In the genomic region with DNA sequence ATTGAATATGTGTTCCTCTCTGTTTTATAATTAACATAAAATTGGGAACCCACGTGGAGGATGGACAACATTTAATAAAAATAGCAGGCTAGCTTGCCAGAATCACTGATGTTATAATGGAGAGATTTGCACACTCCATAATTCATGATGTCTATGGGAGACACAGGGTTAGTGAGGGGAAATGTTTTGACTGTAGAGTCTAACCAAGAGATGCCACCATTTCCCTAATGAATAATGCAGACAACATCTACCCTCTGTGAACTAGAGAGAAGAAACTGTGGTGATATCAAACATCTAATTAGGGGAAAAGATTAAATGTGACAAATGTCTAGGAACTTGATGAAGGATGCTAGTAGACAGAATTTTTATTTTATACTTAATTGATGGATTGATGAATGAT, we compare ENCODE assay signal across 25 mouse cellular contexts.
"Had no signal": no experiment of that assay in that cellular context is flagged by ENCODE, and none has a peak within 500 bp of the region (broad histone marks: within the 10 kb centered on the region; RNA-seq: fewer than 3 reads in every experiment).

No protein-coding gene starts in this region.

- H3K9me3 ChIP-seq: heart, embryonic 10.5 days; heart, embryonic 12.5 days; hindbrain, embryonic 13.5 days; hindbrain, embryonic 15.5 days; kidney, embryonic 15.5 days; limb, embryonic 10.5 days; limb, embryonic 12.5 days; liver, embryonic 12.5 days had no signal

- H3K9ac ChIP-seq: heart, embryonic 12.5 days; hindbrain, embryonic 13.5 days; hindbrain, embryonic 15.5 days; kidney, embryonic 15.5 days; limb, embryonic 12.5 days; liver, embryonic 12.5 days; liver, embryonic 14.5 days had no signal

- DNase-seq: gastrocnemius, postnatal 10 days; gastrocnemius, postnatal 25 days; heart, adult 18-20 months; heart, postnatal 14 days; heart, postnatal 36 days; kidney, adult 11 months; kidney, adult 2 months; kidney, adult 9 months; kidney, postnatal 14 days; kidney, postnatal 36 days; layer of hippocampus, adult 9-11 months; liver had no signal

- H3K4me2 ChIP-seq: heart, embryonic 12.5 days; hindbrain, embryonic 13.5 days; hindbrain, embryonic 15.5 days; kidney, embryonic 15.5 days; limb, embryonic 12.5 days; liver, embryonic 12.5 days had no signal

- H3K4me3 ChIP-seq: heart, embryonic 10.5 days; heart, embryonic 12.5 days; hindbrain, embryonic 13.5 days; hindbrain, embryonic 15.5 days; kidney, embryonic 15.5 days; left cerebral cortex, adult 2 months; limb, embryonic 10.5 days; limb, embryonic 12.5 days; liver, embryonic 12.5 days had no signal

- H3K27ac ChIP-seq: heart, embryonic 10.5 days; hindbrain, embryonic 13.5 days; hindbrain, embryonic 15.5 days; hindbrain, postnatal 0 days; kidney, embryonic 15.5 days; kidney, postnatal 0 days; left cerebral cortex, adult 2 months; limb, embryonic 10.5 days; limb, embryonic 12.5 days; liver, embryonic 12.5 days; liver, embryonic 14.5 days had no signal

- ATAC-seq: hindbrain, postnatal 0 days; intestine, embryonic 16.5 days; liver, embryonic 12.5 days had no signal

- H3K4me1 ChIP-seq: heart, embryonic 10.5 days; heart, embryonic 12.5 days; hindbrain, embryonic 13.5 days; hindbrain, embryonic 15.5 days; kidney, embryonic 15.5 days; limb, embryonic 10.5 days; limb, embryonic 12.5 days; liver, embryonic 12.5 days had no signal

- H3K27me3 ChIP-seq: heart, embryonic 12.5 days; hindbrain, embryonic 13.5 days; hindbrain, embryonic 15.5 days; kidney, embryonic 15.5 days; limb, embryonic 12.5 days; liver, embryonic 12.5 days had no signal

- H3K36me3 ChIP-seq: heart, embryonic 10.5 days; heart, embryonic 12.5 days; hindbrain, embryonic 13.5 days; hindbrain, embryonic 15.5 days; kidney, embryonic 15.5 days; limb, embryonic 10.5 days; limb, embryonic 12.5 days; liver, embryonic 12.5 days had no signal
